Mouse (Mus musculus): ENCODE measurements around the gene Rpp25l.

DNA sequence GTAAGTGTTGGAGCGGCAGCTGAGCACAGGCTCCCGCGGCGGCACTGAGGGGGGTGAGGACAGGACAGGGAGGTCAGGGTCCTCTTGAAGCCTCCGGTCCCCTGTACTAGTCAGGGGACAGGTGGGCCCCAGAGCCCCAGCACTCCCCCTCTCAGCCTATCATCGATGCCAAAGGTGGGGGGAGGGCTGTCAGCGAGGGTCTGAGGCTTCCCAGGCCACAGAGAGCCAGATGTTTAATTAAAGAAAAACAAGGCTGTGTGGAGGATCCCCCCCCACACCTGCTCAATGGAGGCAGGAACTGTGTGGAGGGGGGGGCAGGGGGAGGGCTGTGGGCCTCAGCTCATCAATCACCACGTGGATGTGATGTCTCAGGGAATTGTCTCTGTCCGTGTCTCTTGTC is 49.7 kb downstream of the Rpp25l start:
- TF ChIP-seq CTCF (IDR thresholded peaks at IDR 0.05; ENCODE audit: borderline replicate concordance, control insufficient read depth, extremely low read depth, insufficient read depth, low read length, poor library complexity) (no peak), POLR2A (IDR thresholded peaks at IDR 0.05; ENCODE audit: control insufficient read depth, extremely low read depth, insufficient read depth, low read length, poor library complexity) (no peak)
